Mouse (Mus musculus) kidney, postnatal 36 days (tissue): ENCODE measurements around the gene Tnfrsf11a.
"Not testable (repeated sequence)": the region's sequence is repeated elsewhere in the genome, so short reads cannot be mapped to it uniquely, and the experiment has no call there.

Source experiments
- DNase-seq, 2 experiments: peaks; one replicate each; pipeline ENCODE4 v3.0.0; 2021 to 2022; ENCODE audit warnings: mixed read lengths in 2 of 2

Gene Tnfrsf11a

GRCm38 (mm10) chr1:105786731-105787357, 6.3 kb downstream of the Tnfrsf11a start:
- peak; percentile 25 to 59 for DNase-seq

GRCm38 (mm10) chr1:105790103-105790502, 9.6 kb downstream of the Tnfrsf11a start:
- no peak for DNase-seq

- DNase-seq: peak in 1 of 2 experiments; percentile 29
Observed at GRCm38 (mm10) chr1:105794670-105795069, 14.2 kb downstream of the Tnfrsf11a start.

- no peak for DNase-seq
Observed at GRCm38 (mm10) chr1:105795705-105796104, 15.2 kb downstream of the Tnfrsf11a start.

- no peak for DNase-seq
Observed at GRCm38 (mm10) chr1:105800570-105800969, 20.1 kb downstream of the Tnfrsf11a start.

- DNase-seq: no peak
Observed at GRCm38 (mm10) chr1:105801252-105801651, 20.7 kb downstream of the Tnfrsf11a start.

GRCm38 (mm10) chr1:105802941-105803340, 22.4 kb downstream of the Tnfrsf11a start:
- DNase-seq: no peak

- DNase-seq: no peak
Observed at GRCm38 (mm10) chr1:105804285-105804684, 23.8 kb downstream of the Tnfrsf11a start.

- no peak for DNase-seq
Observed at GRCm38 (mm10) chr1:105805565-105805964, 25.0 kb downstream of the Tnfrsf11a start.

GRCm38 (mm10) chr1:105807028-105807722, 26.7 kb downstream of the Tnfrsf11a start:
- DNase-seq: no peak

- not testable (repeated sequence) for DNase-seq
Observed at GRCm38 (mm10) chr1:105812027-105812426, 31.5 kb downstream of the Tnfrsf11a start.

GRCm38 (mm10) chr1:105812960-105813708, 32.6 kb downstream of the Tnfrsf11a start:
- DNase-seq: peak in 1 of 2 experiments; percentile 15

GRCm38 (mm10) chr1:105813709-105814061, 33.2 kb downstream of the Tnfrsf11a start:
- DNase-seq: no peak

- DNase-seq: no peak
Observed at GRCm38 (mm10) chr1:105814402-105815270, 34.1 kb downstream of the Tnfrsf11a start.

GRCm38 (mm10) chr1:105815310-105815709, 34.8 kb downstream of the Tnfrsf11a start:
- no peak for DNase-seq

GRCm38 (mm10) chr1:105815736-105816135, 35.2 kb downstream of the Tnfrsf11a start:
- DNase-seq: no peak

GRCm38 (mm10) chr1:105819031-105819430, 38.5 kb downstream of the Tnfrsf11a start:
- no peak for DNase-seq

- DNase-seq: no peak
Observed at GRCm38 (mm10) chr1:105819740-105820139, 39.2 kb downstream of the Tnfrsf11a start.

GRCm38 (mm10) chr1:105824356-105824755, 43.8 kb downstream of the Tnfrsf11a start:
- peak; percentile 65 to 77 for DNase-seq

GRCm38 (mm10) chr1:105824980-105825379, 44.5 kb downstream of the Tnfrsf11a start:
- DNase-seq: no peak

- no peak for DNase-seq
Observed at GRCm38 (mm10) chr1:105827374-105827773, 46.9 kb downstream of the Tnfrsf11a start.

- DNase-seq: no peak
Observed at GRCm38 (mm10) chr1:105827786-105828345, 47.3 kb downstream of the Tnfrsf11a start.
